Mouse (Mus musculus) cortical plate, adult 2 months (tissue): ENCODE data around the gene Ube2h. TPM values are rescaled to one million over a fixed set of nuclear protein-coding genes. Genes with fewer than 3 reads are reported as not detected.

Experiments
- H3K27ac ChIP-seq: fragments of 200-500 bp; 2 replicates; pipeline ENCODE4 v1.5.1; 2012; ENCODE audit warnings: low read length, control low read depth, inconsistent platforms; ENCODE audit not compliant: insufficient read depth
- H3K4me1 ChIP-seq: fragments of 200-500 bp; 2 replicates; pipeline ENCODE4 v1.6.1; 2011; ENCODE audit warnings: low read length; ENCODE audit not compliant: control insufficient read depth, insufficient read depth
- H3K4me3 ChIP-seq: fragments of 200-500 bp; 2 replicates; pipeline ENCODE4 v1.5.1; 2011; ENCODE audit warnings: mild to moderate bottlenecking, low read length, control low read depth; ENCODE audit not compliant: insufficient read depth
- CTCF ChIP-seq: fragments of 200-500 bp; IDR thresholded peaks from 2 replicates; pipeline ENCODE4 v1.5.1; 2011; ENCODE audit warnings: mild to moderate bottlenecking, control low read depth, low read length; ENCODE audit not compliant: insufficient read depth; ENCODE audit errors: extremely low read depth
- POLR2A ChIP-seq: fragments of 200-500 bp; IDR thresholded peaks from 2 replicates; pipeline ENCODE4 v1.6.1; 2011; ENCODE audit warnings: mild to moderate bottlenecking, low read length, control low read depth; ENCODE audit not compliant: insufficient read depth; ENCODE audit errors: extremely low read depth
- polyA plus RNA-seq: library from polyadenylated mRNA; depleted of rRNA; stranded (reverse); fragments of >200 nt; gene quantifications from 2 replicates; pipeline ENCODE4 v1.2.3, GENCODE M21; 2012

Ube2h gene
- polyA plus RNA-seq, 1 experiment: 72.4 TPM

- Histone ChIP-seq H3K4me1 (no peaks in the 10 kb centered on the region), H3K4me3 (no peak overlapping the region), H3K27ac (no peak overlapping the region)
- no peak for TF ChIP-seq CTCF
Measured at GRCm38 (mm10) chr6:30180321-30180720, 124.0 kb downstream of the Ube2h start.

GRCm38 (mm10) chr6:30179046-30179445 lies 125.3 kb downstream of the Ube2h start:
- TF ChIP-seq POLR2A: no peak
- TF ChIP-seq CTCF: no peak
- H3K27ac ChIP-seq: no peak overlapping the region
- no peak overlapping the region for H3K4me3 ChIP-seq
- no peaks in the 10 kb centered on the region for H3K4me1 ChIP-seq

GRCm38 (mm10) chr6:30178023-30178639 lies 126.2 kb downstream of the Ube2h start:
- no peaks in the 10 kb centered on the region for H3K4me1 ChIP-seq
- no peak overlapping the region for H3K27ac ChIP-seq
- no peak for TF ChIP-seq CTCF
- no peak for TF ChIP-seq POLR2A
- no peak overlapping the region for H3K4me3 ChIP-seq

DNA sequence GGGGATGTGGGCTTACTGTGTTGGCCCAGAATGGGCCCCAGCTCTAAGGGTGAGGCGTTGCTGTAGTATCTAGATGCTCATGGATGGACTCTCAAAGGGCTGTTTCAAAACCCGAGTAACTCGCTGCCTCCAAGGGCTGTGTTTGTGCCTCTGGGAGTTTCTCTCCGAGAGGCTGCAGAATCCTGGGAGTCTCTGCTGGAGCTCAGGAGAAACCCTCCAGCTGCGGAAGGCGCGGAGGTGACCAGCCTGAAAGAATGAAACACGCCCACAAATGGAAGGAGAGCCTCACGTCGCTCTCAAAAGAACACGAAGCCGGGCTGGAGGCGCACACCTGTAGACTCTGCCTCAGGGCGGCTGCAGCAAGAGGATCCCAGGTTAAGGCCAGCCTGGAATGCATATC lies 127.0 kb downstream of the Ube2h start:
- no peaks in the 10 kb centered on the region for H3K4me1 ChIP-seq

DNA sequence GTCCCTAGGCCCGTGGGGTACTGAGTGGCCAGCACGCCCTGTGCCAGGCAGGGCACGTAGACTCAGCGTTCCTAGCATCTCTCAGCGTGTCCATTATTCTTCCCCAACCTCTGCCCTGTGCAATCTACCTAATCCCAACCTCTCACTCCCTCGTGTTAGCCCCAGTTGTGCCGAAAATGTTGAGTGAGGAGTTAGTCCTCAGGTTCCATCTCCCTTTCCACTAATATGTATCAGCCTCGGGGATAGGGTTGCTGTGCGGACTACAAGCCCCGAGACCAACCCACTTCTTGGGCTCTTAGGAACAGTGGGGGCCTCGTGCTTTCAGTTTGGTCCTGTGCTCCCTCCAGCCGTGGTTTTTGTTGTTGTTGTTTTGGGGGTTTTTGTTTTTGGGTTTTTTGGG lies 127.8 kb downstream of the Ube2h start:
- no peaks in the 10 kb centered on the region for H3K4me1 ChIP-seq
- H3K27ac ChIP-seq: no peak overlapping the region
- TF ChIP-seq POLR2A (no peak), CTCF (no peak)
- no peak overlapping the region for H3K4me3 ChIP-seq

More for the DNA sequence above, 127.0 kb downstream of the Ube2h start:
- no peak overlapping the region for H3K27ac ChIP-seq
- TF ChIP-seq CTCF (no peak), POLR2A (no peak)
- no peak overlapping the region for H3K4me3 ChIP-seq

DNA sequence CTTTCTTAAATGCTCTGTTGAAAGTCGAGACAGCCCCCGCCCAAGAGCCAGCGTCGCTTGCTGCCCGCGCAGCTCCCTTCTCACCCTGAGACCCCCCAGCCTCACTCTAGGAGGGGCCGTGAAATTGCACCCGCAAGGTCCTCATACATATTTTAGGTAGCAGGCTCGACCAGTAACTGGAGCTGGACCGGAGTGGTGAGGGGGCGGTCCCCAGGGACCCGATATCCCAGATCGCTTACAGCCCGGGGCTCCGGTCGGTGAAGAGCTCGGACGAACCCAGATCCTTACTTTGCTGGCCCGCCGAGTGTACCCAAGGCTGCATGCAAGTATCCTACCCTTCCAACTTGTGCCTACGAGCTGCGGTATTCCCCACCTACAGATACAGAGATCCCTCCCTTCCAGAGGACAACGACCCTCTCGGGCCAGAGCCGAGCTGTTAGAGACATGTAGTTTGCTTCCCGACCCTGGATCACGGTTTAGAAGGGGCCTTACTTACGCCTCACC lies 128.4 kb downstream of the Ube2h start:
- Histone ChIP-seq H3K27ac (no peak overlapping the region), H3K4me1 (no peaks in the 10 kb centered on the region), H3K4me3 (no peak overlapping the region)
- TF ChIP-seq POLR2A: no peak
- no peak for TF ChIP-seq CTCF

DNA sequence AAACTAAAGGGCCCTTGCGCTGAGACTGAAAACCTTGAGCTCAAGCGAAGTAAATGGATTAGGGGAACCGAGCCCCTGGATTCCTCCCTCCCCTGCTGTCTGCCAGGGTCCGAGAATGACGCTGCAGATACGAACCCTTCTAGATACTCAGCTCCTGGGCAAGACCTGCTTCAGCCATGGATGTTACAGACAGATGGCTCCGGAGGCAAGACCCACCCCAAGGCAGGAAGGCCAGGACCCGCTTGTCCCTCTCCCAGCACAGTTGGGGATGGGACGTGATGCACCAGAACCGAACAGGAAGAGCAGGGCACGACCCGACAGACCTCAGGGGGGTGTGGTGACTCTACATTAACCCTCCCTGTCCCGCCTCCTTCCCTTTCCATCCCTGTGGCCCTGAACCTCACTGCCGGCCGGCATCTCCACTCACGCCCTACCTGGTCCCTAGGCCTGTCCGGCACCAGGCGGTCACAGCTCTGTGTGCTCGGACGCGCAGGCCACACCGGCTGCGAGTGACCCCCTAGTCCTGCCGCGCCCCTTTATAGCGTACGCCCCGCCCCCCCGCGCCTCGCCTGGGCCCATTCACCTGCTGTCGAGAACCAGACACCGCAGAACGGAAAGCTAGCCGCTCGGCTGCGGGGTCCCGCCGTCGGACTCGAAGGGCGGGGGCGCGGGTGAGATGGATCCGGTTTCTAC lies 129.0 kb downstream of the Ube2h start:
- Histone ChIP-seq H3K4me1 (no peaks in the 10 kb centered on the region), H3K27ac (no peak overlapping the region), H3K4me3 (no peak overlapping the region)
- TF ChIP-seq POLR2A: no peak
- TF ChIP-seq CTCF: no peak

DNA sequence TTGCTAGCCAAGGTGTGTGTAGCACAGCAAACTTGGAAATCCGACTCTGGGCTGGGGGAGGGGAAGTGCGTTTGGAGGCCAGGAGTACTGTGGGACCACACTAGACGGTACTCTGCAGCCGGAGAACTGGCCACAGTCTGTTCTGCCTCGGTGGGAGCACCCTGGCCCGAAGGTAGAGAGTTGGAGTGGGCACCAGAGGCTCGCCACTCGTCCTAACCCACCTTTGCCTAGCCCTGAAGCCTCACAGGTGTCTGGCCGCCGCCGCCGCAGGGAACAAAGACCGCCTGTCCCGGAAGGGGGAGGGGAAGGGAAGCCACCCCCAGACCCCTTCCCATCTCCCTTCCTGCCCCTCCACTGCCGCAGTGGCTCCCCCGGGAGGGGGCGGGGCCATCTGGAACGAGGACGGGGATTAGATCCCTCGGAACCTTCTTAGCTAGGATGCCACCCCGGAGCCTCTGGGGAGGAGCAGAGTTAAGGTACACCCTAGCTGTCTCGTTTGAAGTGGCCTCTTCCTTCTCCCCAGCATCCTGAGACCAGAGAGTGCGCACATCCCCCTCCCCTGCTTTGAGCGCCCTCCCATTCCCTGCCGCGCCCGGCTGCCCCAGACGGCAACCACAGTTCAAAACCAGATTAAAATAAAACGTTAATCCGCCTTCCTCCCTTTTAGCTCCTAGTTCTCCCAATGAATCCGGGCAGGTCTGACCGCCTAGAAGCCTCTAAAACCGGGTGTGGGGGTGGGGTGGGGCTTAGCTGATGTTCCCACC lies 129.7 kb downstream of the Ube2h start:
- TF ChIP-seq CTCF: no peak
- no peak for TF ChIP-seq POLR2A
- H3K4me1 ChIP-seq: no peaks in the 10 kb centered on the region
- H3K4me3 ChIP-seq: no peak overlapping the region
- no peak overlapping the region for H3K27ac ChIP-seq

DNA sequence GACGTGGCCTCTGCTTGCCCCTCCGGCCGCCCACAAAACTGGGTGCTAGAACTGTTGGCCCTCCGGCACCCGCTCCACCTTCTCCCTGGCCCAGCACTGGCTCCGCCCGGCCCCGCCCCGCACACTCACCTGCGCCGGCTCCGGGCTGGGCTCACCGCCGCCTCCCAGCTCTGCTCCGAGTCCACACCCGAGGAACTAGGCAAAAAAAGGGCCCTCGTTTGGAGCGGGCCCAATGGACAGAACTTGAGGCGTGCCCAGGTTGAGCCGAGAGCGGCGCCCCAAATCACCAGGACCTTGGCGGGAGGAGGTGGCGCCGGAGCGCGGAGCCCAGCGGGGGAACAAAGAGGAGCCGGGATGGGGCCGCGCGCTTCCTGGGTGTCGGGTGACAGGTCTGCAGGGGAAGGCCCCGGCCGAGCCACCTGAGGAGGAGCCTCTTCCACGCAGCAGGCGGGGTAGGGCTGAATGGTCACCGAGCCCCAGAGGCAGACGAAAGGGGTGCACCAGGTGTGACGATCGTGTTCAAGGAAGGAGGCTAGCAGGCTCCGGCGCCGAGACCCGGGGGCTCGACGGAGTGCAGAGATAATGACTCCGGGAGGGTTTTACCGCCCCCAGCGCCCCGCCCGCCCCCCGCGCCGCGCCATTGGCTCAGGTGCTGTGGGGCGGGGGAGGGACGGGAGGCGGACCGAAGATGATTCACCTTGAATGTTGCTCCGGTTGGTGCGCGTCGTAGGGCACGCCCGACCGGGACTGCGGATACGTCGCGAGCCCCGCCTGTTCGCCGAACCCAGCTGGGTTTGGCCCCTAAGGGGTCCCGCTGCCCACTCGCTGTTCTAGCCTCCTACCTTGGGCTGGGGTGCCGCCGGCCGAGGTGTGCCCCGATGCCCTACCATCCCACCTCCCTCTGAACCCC lies 130.5 kb downstream of the Ube2h start:
- Histone ChIP-seq H3K27ac (no peak overlapping the region), H3K4me1 (no peaks in the 10 kb centered on the region), H3K4me3 (no peak overlapping the region)
- no peak for TF ChIP-seq POLR2A
- TF ChIP-seq CTCF: no peak
